Mouse (Mus musculus) MEL (cell line): ENCODE data around the gene Dnal4. TPM values are rescaled to one million over a fixed set of nuclear protein-coding genes. Genes with fewer than 3 reads are reported as not detected.

ENCODE experiments used
- DNase-seq: peaks from one replicate; pipeline ENCODE4 v3.0.0; 2011; ENCODE audit warnings: low read depth, low spot score
- H3K27ac ChIP-seq: 2 replicates; pipeline ENCODE4 v1.5.1; 2012; ENCODE audit warnings: low read depth, mild to moderate bottlenecking, control low read depth, low read length, moderate library complexity; ENCODE audit not compliant: control insufficient read depth
- H3K27me3 ChIP-seq, 2 experiments: fragments of 150-350 bp in 1 of 2; sonication (generic) in 1 of 2; 2 replicates each; pipeline ENCODE4 v1.6.1; 2012; ENCODE audit warnings: low read length in 2 of 2, mild to moderate bottlenecking in 2 of 2, improper control_type of control experiment in 1 of 2, moderate library complexity in 1 of 2; ENCODE audit not compliant: insufficient read depth in 2 of 2, control insufficient read depth in 1 of 2
- H3K36me3 ChIP-seq, 2 experiments: 2 replicates each; pipeline ENCODE4 v1.6.1; 2012 to 2014; ENCODE audit warnings: low read length in 2 of 2, improper control_type of control experiment in 1 of 2, inconsistent platforms in 1 of 2, mild to moderate bottlenecking in 1 of 2; ENCODE audit not compliant: insufficient read depth in 2 of 2, control insufficient read depth in 1 of 2
- H3K4me1 ChIP-seq, 2 experiments: fragments of 150-350 bp in 1 of 2; sonication (generic) in 1 of 2; 2 replicates each; pipeline ENCODE4 v1.6.1; 2012; ENCODE audit warnings: low read length in 2 of 2, improper control_type of control experiment in 1 of 2, mild to moderate bottlenecking in 1 of 2; ENCODE audit not compliant: insufficient read depth in 2 of 2, control insufficient read depth in 1 of 2
- H3K4me3 ChIP-seq, 2 experiments: fragments of 150-350 bp in 1 of 2; sonication (generic) in 1 of 2; 2 replicates each; pipeline ENCODE4 v1.5.1; 2012; ENCODE audit warnings: low read depth in 2 of 2, low read length in 2 of 2, mild to moderate bottlenecking in 2 of 2, moderate library complexity in 2 of 2, control low read depth in 1 of 2, improper control_type of control experiment in 1 of 2; ENCODE audit not compliant: control insufficient read depth in 1 of 2, insufficient read depth in 1 of 2
- H3K79me2 ChIP-seq: 2 replicates; pipeline ENCODE4 v1.6.1; 2012; ENCODE audit warnings: mild to moderate bottlenecking, low read length, moderate library complexity; ENCODE audit not compliant: control insufficient read depth, poor library complexity, insufficient read depth
- H3K9ac ChIP-seq: 2 replicates; pipeline ENCODE4 v1.6.1; 2012; ENCODE audit warnings: low read depth, mild to moderate bottlenecking, control low read depth, low read length, moderate library complexity; ENCODE audit not compliant: control insufficient read depth, poor library complexity, severe bottlenecking
- H3K9me3 ChIP-seq: fragments of 150-350 bp; sonication (generic); replicated peaks from 2 replicates; pipeline ENCODE4 v1.6.1; 2012; ENCODE audit warnings: mild to moderate bottlenecking, low read length, improper control_type of control experiment, moderate library complexity; ENCODE audit not compliant: insufficient read depth
- BHLHE40 ChIP-seq: IDR thresholded peaks from 2 replicates; pipeline ENCODE4 v1.6.1; 2012; ENCODE audit warnings: low read depth, mild to moderate bottlenecking, inconsistent platforms, low read length, improper control_type of control experiment, borderline replicate concordance
- CHD2 ChIP-seq: IDR thresholded peaks from 2 replicates; pipeline ENCODE4 v1.6.1; 2011; ENCODE audit warnings: low read length, improper control_type of control experiment
- CTCF ChIP-seq, 3 experiments: IDR thresholded peaks in 2 of 3; conservative IDR thresholded peaks in 1 of 3; 2 replicates each; pipeline ENCODE4 v1.5.1; 2011 to 2012; ENCODE audit warnings: low read length in 3 of 3, low read depth in 2 of 3, mild to moderate bottlenecking in 2 of 3, improper control_type of control experiment in 1 of 3, inconsistent platforms in 1 of 3, mixed read lengths in 1 of 3, moderate library complexity in 1 of 3; ENCODE audit not compliant: control insufficient read depth in 1 of 3, insufficient read depth in 1 of 3, poor library complexity in 1 of 3, severe bottlenecking in 1 of 3
- E2F4 ChIP-seq: IDR thresholded peaks from 2 replicates; pipeline ENCODE4 v1.6.1; 2011; ENCODE audit warnings: low read depth, low read length, improper control_type of control experiment, borderline replicate concordance
- ELF1 ChIP-seq: IDR thresholded peaks from 2 replicates; pipeline ENCODE4 v1.6.1; 2014; ENCODE audit warnings: low read depth, mild to moderate bottlenecking, inconsistent platforms, low read length, improper control_type of control experiment, moderate library complexity
- HCFC1 ChIP-seq: IDR thresholded peaks from 2 replicates; pipeline ENCODE4 v1.6.1; 2012; ENCODE audit warnings: low read depth, mild to moderate bottlenecking, inconsistent platforms, low read length, improper control_type of control experiment, moderate library complexity
- MAFK ChIP-seq: IDR thresholded peaks from 2 replicates; pipeline ENCODE4 v1.6.1; 2011; ENCODE audit warnings: low read depth, mild to moderate bottlenecking, low read length, improper control_type of control experiment, borderline replicate concordance
- MAX ChIP-seq: IDR thresholded peaks from 2 replicates; pipeline ENCODE4 v1.6.1; 2011; ENCODE audit warnings: low read length, improper control_type of control experiment
- MAZ ChIP-seq: IDR thresholded peaks from 2 replicates; pipeline ENCODE4 v1.6.1; 2012; ENCODE audit warnings: low read depth, mild to moderate bottlenecking, inconsistent platforms, low read length, improper control_type of control experiment
- NRF1 ChIP-seq: IDR thresholded peaks from 2 replicates; pipeline ENCODE4 v1.6.1; 2014; ENCODE audit warnings: low read depth, mild to moderate bottlenecking, inconsistent platforms, low read length, improper control_type of control experiment, moderate library complexity; ENCODE audit not compliant: poor library complexity, insufficient read depth, severe bottlenecking
- POLR2A ChIP-seq, 2 experiments: IDR thresholded peaks; 2 replicates each; pipeline ENCODE4 v1.6.1; 2011 to 2012; ENCODE audit warnings: low read length in 2 of 2, mild to moderate bottlenecking in 2 of 2, control low read depth in 1 of 2, improper control_type of control experiment in 1 of 2, low read depth in 1 of 2, moderate library complexity in 1 of 2; ENCODE audit not compliant: control insufficient read depth in 1 of 2, insufficient read depth in 1 of 2, poor library complexity in 1 of 2
- POLR2AphosphoS2 ChIP-seq: IDR thresholded peaks from 2 replicates; pipeline ENCODE4 v1.6.1; 2011; ENCODE audit warnings: low read length, improper control_type of control experiment
- RAD21 ChIP-seq: IDR thresholded peaks from 2 replicates; pipeline ENCODE4 v1.6.1; 2011; ENCODE audit warnings: mild to moderate bottlenecking, low read depth, low read length, improper control_type of control experiment
- RCOR1 ChIP-seq: IDR thresholded peaks from 2 replicates; pipeline ENCODE4 v1.6.1; 2012; ENCODE audit warnings: low read depth, mild to moderate bottlenecking, inconsistent platforms, low read length, improper control_type of control experiment
- SIN3A ChIP-seq: IDR thresholded peaks from 2 replicates; pipeline ENCODE4 v1.6.1; 2012; ENCODE audit warnings: low read length, improper control_type of control experiment, inconsistent platforms
- TAL1 ChIP-seq: IDR thresholded peaks from 2 replicates; pipeline ENCODE4 v1.6.1; 2012; ENCODE audit warnings: mild to moderate bottlenecking, inconsistent platforms, low read length, moderate library complexity, mixed read lengths
- TCF12 ChIP-seq: IDR thresholded peaks from 2 replicates; pipeline ENCODE4 v1.6.1; 2014; ENCODE audit warnings: low read depth, mild to moderate bottlenecking, inconsistent platforms, low read length, improper control_type of control experiment, moderate library complexity
- USF2 ChIP-seq, 2 experiments: IDR thresholded peaks; 2 replicates each; pipeline ENCODE4 v1.6.1; 2011 to 2012; ENCODE audit warnings: improper control_type of control experiment in 2 of 2, low read length in 2 of 2, borderline replicate concordance in 1 of 2, inconsistent platforms in 1 of 2, low read depth in 1 of 2, mild to moderate bottlenecking in 1 of 2; ENCODE audit not compliant: insufficient read depth in 1 of 2
- ZKSCAN1 ChIP-seq: IDR thresholded peaks from 2 replicates; pipeline ENCODE4 v1.6.1; 2012; ENCODE audit warnings: low read depth, mild to moderate bottlenecking, inconsistent platforms, low read length, improper control_type of control experiment, moderate library complexity
- ZMIZ1 ChIP-seq: IDR thresholded peaks from 2 replicates; pipeline ENCODE4 v1.6.1; 2012; ENCODE audit warnings: low read depth, mild to moderate bottlenecking, inconsistent platforms, low read length, improper control_type of control experiment, moderate library complexity
- polyA plus RNA-seq, 2 experiments: library from polyadenylated mRNA; stranded (reverse) in 1 of 2; unstranded in 1 of 2; fragments of >175 nt in 1 of 2; fragments of >200 nt in 1 of 2; gene quantifications; 2 replicates each; pipeline versions ENCODE4 v1.2.1 to v1.2.4; 2012; ENCODE audit warnings: low replicate concordance in 2 of 2, low read depth in 1 of 2; ENCODE audit not compliant: insufficient read length in 2 of 2, insufficient read depth in 1 of 2, missing spikeins in 1 of 2
- total RNA-seq: library from RNA; depleted of rRNA; stranded (reverse); fragments of 300-350 nt; gene quantifications from 2 replicates; pipeline ENCODE4 v1.2.3, GENCODE M21; 2012

Dnal4 gene
- total and polyA plus RNA-seq, 3 experiments: 19.5 to 30.0 TPM; not detected in 1

- Histone ChIP-seq H3K27me3 (no peaks in the 10 kb centered on the region), H3K4me3 (no peak overlapping the region), H3K9ac (no peak overlapping the region), H3K36me3 (no peaks in the 10 kb centered on the region), H3K27ac (no peak overlapping the region), H3K9me3 (no peaks in the 10 kb centered on the region), H3K4me1 (no peaks in the 10 kb centered on the region), H3K79me2 (no peaks in the 10 kb centered on the region)
- no peak for TF ChIP-seq ELF1
- no peak for TF ChIP-seq SIN3A
- DNase-seq: no peak
Observed at GRCm38 (mm10) chr15:79750266-79750665, 27.4 kb downstream of the Dnal4 start.

- Histone ChIP-seq H3K4me3 (no peak overlapping the region), H3K36me3 (no peaks in the 10 kb centered on the region), H3K27ac (no peak overlapping the region), H3K4me1 (no peaks in the 10 kb centered on the region), H3K9me3 (no peaks in the 10 kb centered on the region), H3K27me3 (no peaks in the 10 kb centered on the region), H3K9ac (no peak overlapping the region), H3K79me2 (no peaks in the 10 kb centered on the region)
- TF ChIP-seq POLR2A (IDR thresholded peaks at IDR 0.05; ENCODE audit: control insufficient read depth in 1 of 2, insufficient read depth in 1 of 2, low read depth in 1 of 2, low read length in 2 of 2, poor library complexity in 1 of 2): no peak
- no peak for TF ChIP-seq TAL1
- TF ChIP-seq NRF1: no peak
- no peak for TF ChIP-seq ZKSCAN1
- TF ChIP-seq CHD2: no peak
- TF ChIP-seq POLR2AphosphoS2: no peak
- no peak for TF ChIP-seq CTCF (IDR thresholded peaks at IDR 0.05 in 2 of 3, conservative IDR thresholded peaks at IDR 0.05 in 1 of 3; ENCODE audit: control insufficient read depth in 1 of 3, insufficient read depth in 1 of 3, low read depth in 2 of 3, low read length in 3 of 3, poor library complexity in 1 of 3, severe bottlenecking in 1 of 3)
- no peak for TF ChIP-seq TCF12
- no peak for TF ChIP-seq RAD21
- TF ChIP-seq MAX: no peak
- no peak for TF ChIP-seq ELF1
- no peak for TF ChIP-seq E2F4
- no peak for TF ChIP-seq BHLHE40
- TF ChIP-seq USF2 (IDR thresholded peaks at IDR 0.05; ENCODE audit: borderline replicate concordance in 1 of 2, insufficient read depth in 1 of 2, low read depth in 1 of 2, low read length in 2 of 2): no peak
- TF ChIP-seq MAZ: no peak
- TF ChIP-seq RCOR1: no peak
- no peak for TF ChIP-seq ZMIZ1
- no peak for TF ChIP-seq SIN3A
- TF ChIP-seq HCFC1: no peak
- no peak for TF ChIP-seq MAFK
- DNase-seq: no peak
Observed at GRCm38 (mm10) chr15:79749162-79749561, 28.5 kb downstream of the Dnal4 start.
